Mouse (Mus musculus) myocyte (in vitro differentiated cells): ENCODE results near the gene Gfy.

Experiments
- CEBPB ChIP-seq: IDR thresholded peaks from 2 replicates; pipeline ENCODE4 v1.6.1; 2011; ENCODE audit warnings: mild to moderate bottlenecking, moderate library complexity; ENCODE audit not compliant: poor library complexity, insufficient read depth, severe bottlenecking
- MAX ChIP-seq: IDR thresholded peaks from one replicate; pipeline ENCODE4 v1.6.1; 2011; ENCODE audit warnings: low read depth, mild to moderate bottlenecking, control low read depth
- MYOD1 ChIP-seq, 3 experiments: IDR thresholded peaks; one replicate each; pipeline ENCODE4 v1.6.1; 2011; ENCODE audit warnings: control low read depth in 2 of 3, low read depth in 2 of 3, mild to moderate bottlenecking in 2 of 3, moderate library complexity in 1 of 3; ENCODE audit not compliant: insufficient read length in 2 of 3, control insufficient read depth in 1 of 3
- POLR2A ChIP-seq: IDR thresholded peaks from one replicate; pipeline ENCODE4 v1.6.1; 2011; ENCODE audit warnings: low read depth, mild to moderate bottlenecking, control low read depth, moderate library complexity; ENCODE audit not compliant: insufficient read length
- TCF12 ChIP-seq: IDR thresholded peaks from one replicate; pipeline ENCODE4 v1.6.1; 2011; ENCODE audit warnings: mild to moderate bottlenecking, control low read depth; ENCODE audit not compliant: poor library complexity, insufficient read depth, severe bottlenecking
- USF1 ChIP-seq: IDR thresholded peaks from one replicate; pipeline ENCODE4 v1.6.1; 2011; ENCODE audit warnings: low read depth, mild to moderate bottlenecking, control low read depth, moderate library complexity

GRCm38 (mm10) chr7:45229046-45229445 lies 49.7 kb upstream of the Gfy start:
- TF ChIP-seq POLR2A (no peak), TCF12 (no peak), MYOD1 (IDR thresholded peaks at IDR 0.05; ENCODE audit: control insufficient read depth in 1 of 3, insufficient read length in 2 of 3, low read depth in 2 of 3) (no peak), MAX (no peak), CEBPB (no peak), USF1 (no peak)
